Mouse (Mus musculus) spleen, adult 12 weeks (tissue): Measurements from ENCODE around the gene Yars.

Experiments used
- DNase-seq: peaks from one replicate; pipeline ENCODE4 v3.0.0; 2022; ENCODE audit warnings: low spot score

Yars gene

GRCm38 (mm10) chr4:129227985-129228381 lies 38.4 kb downstream of the Yars start:
- DNase-seq = no peak

GRCm38 (mm10) chr4:129230926-129231325 lies 41.4 kb downstream of the Yars start:
- DNase-seq = no peak

DNA sequence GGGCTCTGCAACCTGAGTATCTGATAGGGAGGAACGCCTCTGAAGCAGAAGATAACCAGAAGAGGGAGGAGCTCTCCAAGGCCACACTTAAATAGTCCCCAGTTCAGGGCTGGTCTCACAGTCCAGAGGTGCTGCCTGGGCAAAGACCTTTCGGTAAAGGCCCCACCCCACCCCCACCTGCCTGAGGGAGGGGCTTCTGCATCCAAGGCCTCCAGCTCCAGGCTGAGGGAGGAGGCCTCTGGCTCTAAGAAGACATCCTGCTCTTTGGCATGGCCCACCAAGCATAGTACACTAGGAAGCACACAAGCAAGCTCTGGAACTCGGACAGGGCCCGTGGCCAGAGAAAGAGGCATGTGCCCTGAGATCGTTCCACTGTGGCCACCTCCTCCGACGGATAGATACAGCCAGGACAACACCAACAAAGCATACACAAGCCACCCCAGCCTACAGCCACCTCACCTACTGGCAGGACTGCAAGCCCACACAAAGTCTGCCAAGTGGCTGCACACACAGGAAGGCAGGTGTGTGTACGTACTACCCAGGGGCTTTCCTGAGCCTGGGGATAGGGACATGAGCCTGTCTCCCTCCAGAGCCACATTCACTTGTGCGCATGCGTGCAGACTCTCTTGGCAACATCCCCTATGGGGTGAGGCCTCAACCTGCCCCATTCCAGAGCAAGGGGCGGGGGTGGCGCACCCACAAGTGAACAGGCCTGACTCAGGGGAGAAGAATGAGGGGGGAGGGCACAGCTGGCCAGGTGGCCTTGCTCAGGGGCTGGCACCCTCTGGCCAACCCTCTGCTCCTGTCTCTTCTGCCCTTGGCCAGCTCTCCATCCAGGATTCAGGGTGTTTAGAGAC lies 42.3 kb downstream of the Yars start:
- no peak for DNase-seq

GRCm38 (mm10) chr4:129232561-129233360 lies 43.2 kb downstream of the Yars start:
- no peak for DNase-seq

GRCm38 (mm10) chr4:129234488-129234887 lies 44.9 kb downstream of the Yars start:
- DNase-seq = no peak

- no peak for DNase-seq
Observed at GRCm38 (mm10) chr4:129235147-129235546, 45.6 kb downstream of the Yars start.

- no peak for DNase-seq
Observed at GRCm38 (mm10) chr4:129236236-129236813, 46.8 kb downstream of the Yars start.

GRCm38 (mm10) chr4:129237843-129238441 lies 48.4 kb downstream of the Yars start:
- no peak for DNase-seq

DNA sequence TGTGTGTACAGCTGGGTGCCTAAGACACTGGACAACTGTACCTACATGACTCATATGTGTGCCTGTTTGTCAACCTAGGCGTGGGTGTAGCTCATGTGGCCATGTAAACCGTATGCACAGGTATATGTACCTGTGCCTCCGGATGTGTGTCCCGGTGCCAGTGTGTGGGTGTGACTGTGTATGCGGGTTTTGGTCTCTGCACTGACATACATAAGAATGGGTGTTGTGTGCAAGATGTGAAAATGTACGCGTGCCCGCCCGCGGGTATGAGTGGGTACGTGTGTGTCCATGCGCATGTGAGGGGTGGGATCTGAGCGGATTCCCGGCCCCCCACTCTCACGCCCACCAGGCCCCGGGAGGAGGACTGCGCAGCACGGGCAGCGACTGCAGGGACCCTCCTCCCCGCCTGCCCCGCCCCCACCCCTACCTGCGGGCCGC lies 49.0 kb downstream of the Yars start:
- no peak for DNase-seq

- DNase-seq = peak; percentile 45
Observed at GRCm38 (mm10) chr4:129239075-129239474, 49.5 kb downstream of the Yars start.

DNA sequence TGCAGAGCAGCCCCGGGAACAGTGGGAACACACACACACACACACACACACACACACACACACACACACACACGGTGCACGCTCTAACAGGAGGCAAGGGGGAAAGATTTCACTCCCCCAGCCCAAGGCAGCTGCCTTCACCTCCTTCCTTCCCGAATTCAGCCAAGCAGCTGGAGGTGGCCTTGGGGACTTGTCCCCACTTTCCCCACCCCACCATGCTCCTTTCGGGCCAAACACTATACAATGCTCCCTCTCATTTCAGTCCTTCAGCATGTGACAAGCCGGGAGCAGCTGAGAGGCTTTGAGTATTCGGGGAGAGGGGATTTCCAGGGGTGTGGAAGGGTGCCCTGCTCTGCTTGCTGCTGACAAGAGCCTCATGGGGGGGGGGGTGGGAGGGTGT lies 52.3 kb downstream of the Yars start:
- no peak for DNase-seq

DNA sequence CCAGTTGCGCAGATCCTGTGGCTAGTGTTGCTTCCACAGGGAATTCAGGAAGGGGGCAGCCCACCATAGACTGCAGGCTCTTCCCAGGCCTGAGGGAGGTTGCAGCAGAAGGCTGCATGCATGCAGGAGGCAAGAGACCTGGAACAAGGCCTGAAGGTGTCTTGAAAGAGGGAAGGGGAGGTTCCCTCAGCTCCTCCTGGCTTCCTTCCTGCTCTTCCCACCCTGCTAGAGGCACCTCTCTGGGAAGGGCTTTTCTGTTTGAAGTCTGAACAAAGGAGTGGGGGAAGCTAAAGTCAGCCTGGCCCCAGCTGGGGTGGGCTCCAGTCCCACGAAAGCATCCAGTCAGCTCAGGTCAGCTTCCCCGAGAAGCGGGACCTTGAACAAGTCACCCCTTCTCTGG lies 52.8 kb downstream of the Yars start:
- DNase-seq = no peak

DNA sequence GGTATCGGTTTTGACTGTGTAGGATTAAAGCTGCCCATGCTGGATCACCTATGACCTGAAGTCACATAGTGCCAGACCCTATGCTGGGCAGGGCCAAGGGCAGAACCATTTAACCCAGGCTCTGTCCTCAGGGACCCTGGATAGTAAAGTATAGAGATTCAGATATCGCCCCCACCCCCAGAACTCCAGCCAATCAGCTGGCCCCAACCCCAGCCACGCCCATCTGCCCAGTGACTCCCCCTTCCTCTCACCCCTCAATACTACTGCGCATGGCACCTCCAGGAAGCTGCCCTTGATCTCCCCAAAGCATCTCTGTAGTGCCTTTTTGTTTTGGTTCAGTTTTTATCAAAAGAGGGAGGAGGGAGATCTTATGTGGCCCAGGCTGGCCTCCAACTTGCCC lies 53.2 kb downstream of the Yars start:
- no peak for DNase-seq

DNA sequence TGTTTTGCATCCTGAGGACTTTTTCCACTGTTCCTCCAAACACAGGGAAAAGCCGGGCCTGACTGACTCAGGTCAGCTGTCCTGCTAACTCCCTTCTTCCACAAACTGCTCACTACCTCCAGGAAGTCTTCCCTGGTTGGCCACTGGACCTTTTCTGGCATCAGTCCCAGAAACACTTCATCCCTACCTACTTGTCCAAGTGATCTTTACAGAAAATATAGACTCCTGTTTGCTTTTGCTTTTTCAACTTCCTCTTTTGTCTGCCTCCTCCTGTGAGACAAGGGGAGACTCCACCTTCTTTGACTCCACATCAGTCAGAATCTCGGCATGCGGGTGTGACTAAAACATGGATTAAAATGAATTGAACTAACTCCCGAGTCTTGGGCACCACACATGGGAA lies 55.2 kb downstream of the Yars start:
- no peak for DNase-seq

DNA sequence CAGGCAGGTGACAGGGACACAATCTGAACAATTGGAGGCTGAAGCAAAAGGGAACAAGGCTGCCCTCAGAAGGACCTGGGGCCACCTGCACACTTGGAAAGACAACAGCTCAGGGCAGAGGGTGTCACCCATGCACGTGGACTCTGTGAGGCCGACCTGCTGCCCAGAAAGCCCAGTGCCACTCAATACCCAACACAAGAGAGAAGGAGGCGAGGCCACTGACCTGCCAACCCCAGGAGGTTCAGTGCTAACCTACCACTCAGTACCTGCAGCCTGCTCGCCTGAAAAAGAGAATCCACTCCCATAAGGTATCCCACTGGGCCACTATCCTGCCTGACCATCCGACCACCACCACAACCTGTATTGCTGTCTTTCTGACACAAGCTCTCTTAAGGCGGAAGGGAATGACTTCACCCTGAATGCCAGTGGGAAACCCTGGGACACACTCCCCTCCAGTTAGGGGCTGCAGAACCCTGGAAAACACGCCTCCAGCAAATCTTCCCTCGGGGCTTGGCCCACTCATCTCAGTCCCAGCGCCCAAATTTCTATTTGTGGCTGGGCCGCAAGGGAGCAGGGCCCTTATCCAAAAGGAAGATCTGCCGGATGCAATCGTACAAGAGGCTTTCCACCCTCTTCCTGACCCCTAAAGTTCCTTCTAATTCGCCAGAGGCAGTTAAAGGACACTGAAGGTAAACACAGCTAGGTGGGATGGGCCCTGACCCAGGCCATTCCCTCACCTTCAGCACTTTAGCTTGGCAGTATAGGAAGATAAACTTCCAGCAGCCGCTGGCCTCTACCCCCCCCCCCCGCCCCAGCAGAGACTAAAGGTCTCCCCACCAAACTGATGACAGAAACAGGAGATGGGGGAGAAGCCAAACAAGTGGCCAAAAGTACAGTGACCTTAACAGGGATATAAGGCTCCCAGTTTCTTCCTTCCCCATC lies 57.1 kb downstream of the Yars start:
- no peak for DNase-seq

GRCm38 (mm10) chr4:129247381-129248242 lies 58.1 kb downstream of the Yars start:
- DNase-seq = no peak

DNA sequence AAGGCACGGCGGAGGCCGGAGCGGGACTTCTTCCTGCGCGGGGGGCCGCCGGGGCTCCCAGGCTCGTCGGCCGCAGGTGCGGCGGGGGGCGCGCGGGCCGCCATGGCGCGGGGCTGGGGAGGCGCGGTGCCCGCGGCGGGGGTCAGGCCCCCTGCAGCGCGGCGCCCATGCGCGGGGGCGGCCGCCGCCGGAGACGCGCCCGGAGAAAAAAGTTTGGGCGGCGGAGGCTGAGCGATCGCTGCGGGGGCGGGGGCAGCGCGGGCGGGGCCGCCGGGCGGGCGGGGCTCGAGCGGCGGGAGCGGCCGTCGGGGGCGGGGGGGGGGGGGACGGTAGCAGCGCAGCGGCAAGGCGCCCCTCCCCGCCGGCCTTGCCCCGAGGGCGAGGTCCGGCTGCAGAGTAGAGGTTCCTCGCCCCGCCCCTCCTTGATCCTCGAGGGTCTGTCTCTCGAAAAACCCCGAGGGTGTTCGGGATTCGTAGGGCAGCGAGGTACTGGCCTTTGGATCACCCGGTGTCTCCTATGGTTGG lies 58.7 kb downstream of the Yars start:
- no peak for DNase-seq

DNA sequence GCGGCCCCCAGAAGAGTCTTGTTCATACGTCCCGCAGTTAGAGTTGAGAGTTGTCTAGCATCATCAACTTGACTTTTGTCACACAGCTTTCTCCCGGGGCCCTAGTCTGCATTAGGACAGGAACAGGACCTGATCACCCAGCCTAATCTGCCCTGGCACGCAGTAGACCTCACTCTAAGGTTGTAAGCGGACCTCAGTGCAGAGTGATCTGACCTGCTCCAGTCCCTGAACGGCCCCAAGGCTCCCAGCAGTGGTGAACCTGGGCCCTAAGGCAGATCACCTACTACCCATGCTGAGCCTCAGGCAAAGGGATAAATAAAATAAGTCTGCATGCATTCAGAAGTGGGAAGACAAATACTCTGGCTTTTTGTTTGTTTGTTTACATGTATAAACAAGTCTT lies 59.7 kb downstream of the Yars start:
- no peak for DNase-seq

- no peak for DNase-seq
Observed at GRCm38 (mm10) chr4:129250759-129251481, 61.4 kb downstream of the Yars start.
